Mouse (Mus musculus) heart, embryonic 15.5 days (tissue): ENCODE data around the gene Tnfrsf1b. TPM values are rescaled to one million over a fixed set of nuclear protein-coding genes. Genes with fewer than 3 reads are reported as not detected.

Source experiments
- ATAC-seq: fragments of 200-750 bp; cut with Nextera tagmentation; replicated peaks from 2 replicates; pipeline ENCODE4 v1.8.0; 2017; ENCODE audit warnings: low read depth, moderate TSS enrichment; ENCODE audit not compliant: insufficient number of reproducible peaks, insufficient read depth, low FRiP score
- H3K27ac ChIP-seq: fragments of 300-500 bp; sonication (generic); 2 replicates; pipeline ENCODE4 v1.5.1; 2015; ENCODE audit warnings: mild to moderate bottlenecking, inconsistent platforms
- H3K27me3 ChIP-seq: fragments of 300-500 bp; sonication (generic); 2 replicates; pipeline ENCODE4 v1.6.1; 2015; ENCODE audit warnings: inconsistent platforms
- H3K36me3 ChIP-seq: fragments of 300-500 bp; sonication (generic); 2 replicates; pipeline ENCODE4 v1.6.1; 2015; ENCODE audit warnings: mild to moderate bottlenecking, inconsistent platforms
- H3K4me1 ChIP-seq: fragments of 300-500 bp; sonication (generic); replicated peaks from 2 replicates; pipeline ENCODE4 v1.6.1; 2015; ENCODE audit warnings: inconsistent platforms
- H3K4me2 ChIP-seq: fragments of 300-500 bp; sonication (generic); 2 replicates; pipeline ENCODE4 v1.6.1; 2015; ENCODE audit warnings: inconsistent platforms, mild to moderate bottlenecking, moderate library complexity
- H3K4me3 ChIP-seq: fragments of 300-500 bp; sonication (generic); 2 replicates; pipeline ENCODE4 v1.5.1; 2015; ENCODE audit warnings: mild to moderate bottlenecking, inconsistent platforms
- H3K9ac ChIP-seq: fragments of 300-500 bp; sonication (generic); 2 replicates; pipeline ENCODE4 v1.6.1; 2015; ENCODE audit warnings: mild to moderate bottlenecking, inconsistent platforms
- H3K9me3 ChIP-seq: fragments of 300-500 bp; sonication (generic); replicated peaks from 2 replicates; pipeline ENCODE4 v1.6.1; 2016; ENCODE audit warnings: inconsistent platforms
- WGBS: fragments of 180-500 bp; shearing (Covaris S2); methylation state at CpG from one replicate; pipeline ENCODE4 v1.1.7; 2015; ENCODE audit warnings: mixed read lengths; 5-methylcytosine and 5-hydroxymethylcytosine counted together
- polyA plus RNA-seq: library from polyadenylated mRNA; unstranded; fragments of >200 nt; fragmentation: Nextera tagmentation; extraction: Ambion mirVana; gene quantifications from 2 replicates; pipeline ENCODE4 v1.2.1, GENCODE M21; 2015

Tnfrsf1b gene
- polyA plus RNA-seq, 1 experiment from 2014 or later, result 2.9 TPM

- Histone ChIP-seq H3K9ac (no peak overlapping the region), H3K36me3 (no peaks in the 10 kb centered on the region), H3K4me2 (no peak overlapping the region), H3K9me3 (no peaks in the 10 kb centered on the region), H3K4me1 (no peaks in the 10 kb centered on the region), H3K4me3 (no peak overlapping the region), H3K27ac (no peak overlapping the region), H3K27me3 (no peaks in the 10 kb centered on the region)
- WGBS, result 31% methylated on average over 13 of the region's 13 CpGs
- no peak for ATAC-seq
Observed at GRCm38 (mm10) chr4:145254418-145254817, 7.7 kb upstream of the Tnfrsf1b start.

- 81% methylated on average over 8 of the region's 8 CpGs for WGBS
- ATAC-seq, result no peak
- H3K4me1 ChIP-seq, result no peaks in the 10 kb centered on the region
- H3K9ac ChIP-seq, result no peak overlapping the region
- no peaks in the 10 kb centered on the region for H3K36me3 ChIP-seq
- no peak overlapping the region for H3K4me2 ChIP-seq
- no peak overlapping the region for H3K27ac ChIP-seq
- no peaks in the 10 kb centered on the region for H3K9me3 ChIP-seq
- peaks cover 5% of the 10 kb centered on the region for H3K27me3 ChIP-seq
- H3K4me3 ChIP-seq, result no peak overlapping the region
Observed at GRCm38 (mm10) chr4:145252611-145253010, 5.9 kb upstream of the Tnfrsf1b start.

- no peak overlapping the region for H3K9ac ChIP-seq
- H3K4me1 ChIP-seq, result peaks cover 5% of the 10 kb centered on the region
- peaks cover 15% of the 10 kb centered on the region for H3K27me3 ChIP-seq
- no peaks in the 10 kb centered on the region for H3K36me3 ChIP-seq
- no peak overlapping the region for H3K27ac ChIP-seq
- no peak overlapping the region for H3K4me2 ChIP-seq
- H3K4me3 ChIP-seq, result no peak overlapping the region
- ATAC-seq, result no peak
- no peaks in the 10 kb centered on the region for H3K9me3 ChIP-seq
- WGBS, result 88% methylated on average over 4 of the region's 4 CpGs
Observed at GRCm38 (mm10) chr4:145251546-145251945, 4.9 kb upstream of the Tnfrsf1b start.

GRCm38 (mm10) chr4:145250002-145250401 is 3.3 kb upstream of the Tnfrsf1b start:
- no peak for ATAC-seq
- 62% methylated on average over 4 of the region's 4 CpGs for WGBS

GRCm38 (mm10) chr4:145247556-145247955 is 886 bp upstream of the Tnfrsf1b start:
- no peak overlapping the region for H3K9ac ChIP-seq
- 47% methylated on average over 2 of the region's 2 CpGs for WGBS
- no peaks in the 10 kb centered on the region for H3K36me3 ChIP-seq
- peaks cover 35% of the 10 kb centered on the region for H3K27me3 ChIP-seq
- ATAC-seq, result no peak
- H3K4me3 ChIP-seq, result no peak overlapping the region
- H3K9me3 ChIP-seq, result no peaks in the 10 kb centered on the region
- H3K27ac ChIP-seq, result no peak overlapping the region
- H3K4me2 ChIP-seq, result no peak overlapping the region
- peaks cover 10% of the 10 kb centered on the region for H3K4me1 ChIP-seq

More at GRCm38 (mm10) chr4:145250002-145250401, 3.3 kb upstream of the Tnfrsf1b start:
- no peak overlapping the region for H3K4me2 ChIP-seq
- H3K4me1 ChIP-seq, result peaks cover 10% of the 10 kb centered on the region
- no peaks in the 10 kb centered on the region for H3K9me3 ChIP-seq
- no peak overlapping the region for H3K9ac ChIP-seq
- H3K36me3 ChIP-seq, result no peaks in the 10 kb centered on the region
- peaks cover 30% of the 10 kb centered on the region for H3K27me3 ChIP-seq
- no peak overlapping the region for H3K27ac ChIP-seq
- H3K4me3 ChIP-seq, result no peak overlapping the region

GRCm38 (mm10) chr4:145245581-145245980 is 1.1 kb downstream of the Tnfrsf1b start:
- H3K9ac ChIP-seq, result no peak overlapping the region
- H3K4me2 ChIP-seq, result peak overlapping the region; percentile 91
- peak overlapping the region; percentile 61 for H3K4me3 ChIP-seq
- no peaks in the 10 kb centered on the region for H3K36me3 ChIP-seq
- peaks cover 12% of the 10 kb centered on the region for H3K4me1 ChIP-seq
- H3K27me3 ChIP-seq, result peaks cover 35% of the 10 kb centered on the region
- H3K27ac ChIP-seq, result no peak overlapping the region
- no peak for ATAC-seq
- no peaks in the 10 kb centered on the region for H3K9me3 ChIP-seq
- 80% methylated on average over 3 of the region's 3 CpGs for WGBS

GRCm38 (mm10) chr4:145244676-145245075 is 2.0 kb downstream of the Tnfrsf1b start:
- H3K27ac ChIP-seq, result no peak overlapping the region
- whole genome bisulfite sequencing, result 81% methylated on average over 2 of the region's 2 CpGs
- H3K4me3 ChIP-seq, result no peak overlapping the region
- H3K4me2 ChIP-seq, result no peak overlapping the region
- no peak overlapping the region for H3K9ac ChIP-seq
- ATAC-seq, result no peak
- no peaks in the 10 kb centered on the region for H3K36me3 ChIP-seq
- H3K4me1 ChIP-seq, result peaks cover 18% of the 10 kb centered on the region
- peaks cover 35% of the 10 kb centered on the region for H3K27me3 ChIP-seq
- H3K9me3 ChIP-seq, result no peaks in the 10 kb centered on the region

- ATAC-seq, result no peak
- 42% methylated on average over 1 of the region's 1 CpGs for WGBS
- Histone ChIP-seq H3K9ac (no peak overlapping the region), H3K36me3 (no peaks in the 10 kb centered on the region), H3K4me3 (no peak overlapping the region), H3K27me3 (peaks cover 32% of the 10 kb centered on the region), H3K27ac (no peak overlapping the region), H3K4me1 (peaks cover 25% of the 10 kb centered on the region), H3K4me2 (no peak overlapping the region), H3K9me3 (no peaks in the 10 kb centered on the region)
Observed at GRCm38 (mm10) chr4:145242719-145243350, 3.8 kb downstream of the Tnfrsf1b start.

- H3K27ac ChIP-seq, result peak overlapping the region; percentile 20; the same call in 1 of the 2 replicates
- H3K36me3 ChIP-seq, result no peaks in the 10 kb centered on the region
- no peak overlapping the region for H3K4me2 ChIP-seq
- no peak overlapping the region for H3K9ac ChIP-seq
- no peaks in the 10 kb centered on the region for H3K9me3 ChIP-seq
- 66% methylated on average over 4 of the region's 4 CpGs for WGBS
- no peak for ATAC-seq
- H3K4me1 ChIP-seq, result peaks cover 15% of the 10 kb centered on the region
- H3K27me3 ChIP-seq, result peaks cover 13% of the 10 kb centered on the region
- H3K4me3 ChIP-seq, result no peak overlapping the region
Observed at GRCm38 (mm10) chr4:145240723-145241231, 5.9 kb downstream of the Tnfrsf1b start.

- Histone ChIP-seq H3K9ac (no peak overlapping the region), H3K27me3 (0 out of 2 replicates have a peak, but pooled peaks cover 2% of the 10 kb centered on the region), H3K4me2 (no peak overlapping the region), H3K27ac (peak overlapping the region; percentile 74), H3K4me3 (no peak overlapping the region), H3K9me3 (no peaks in the 10 kb centered on the region), H3K36me3 (no peaks in the 10 kb centered on the region), H3K4me1 (peaks cover 15% of the 10 kb centered on the region)
- 18% methylated on average over 4 of the region's 4 CpGs for WGBS
- peak; percentile 71 for ATAC-seq
Observed at GRCm38 (mm10) chr4:145239049-145239830, 7.4 kb downstream of the Tnfrsf1b start.

- Histone ChIP-seq H3K9me3 (no peaks in the 10 kb centered on the region), H3K4me3 (no peak overlapping the region), H3K27ac (no peak overlapping the region), H3K36me3 (no peaks in the 10 kb centered on the region), H3K27me3 (no peaks in the 10 kb centered on the region), H3K4me1 (peaks cover 21% of the 10 kb centered on the region), H3K4me2 (no peak overlapping the region), H3K9ac (no peak overlapping the region)
- 75% methylated on average over 7 of the region's 7 CpGs for WGBS
- ATAC-seq, result no peak
Observed at GRCm38 (mm10) chr4:145236027-145236426, 10.6 kb downstream of the Tnfrsf1b start.
